Comparison of ENCODE assay signal across 20 mouse cellular contexts in genomic region chr3:146347311-146347710, GRCm38 (mm10). TPM values are rescaled to one million over a fixed set of nuclear protein-coding genes. Genes with fewer than 3 reads are reported as not detected.
DNase-seq lines count a peak whose midpoint lies in the region; ATAC-seq and TF ChIP-seq lines count a peak whose summit lies in the region.
"Had no signal": no experiment of that assay in that cellular context is flagged by ENCODE, and none has a peak within 500 bp of the region (broad histone marks: within the 10 kb centered on the region; RNA-seq: fewer than 3 reads in every experiment).

No protein-coding gene starts in this region.

- no peak overlapping the region for H3K27ac ChIP-seq in limb, embryonic 14.5 days (replicated peaks; ENCODE audit: low read depth, low read length)
- no peak overlapping the region for H3K27ac ChIP-seq in limb, embryonic 10.5 days
- no peak overlapping the region for H3K27ac ChIP-seq in midbrain, embryonic 11.5 days (ENCODE audit: low read depth, low read length)
- H3K27ac ChIP-seq in midbrain, postnatal 0 days (ENCODE audit: low read depth, low read length) = no peak overlapping the region

- no peak for ATAC-seq in limb, embryonic 14.5 days (ENCODE audit: low FRiP score, low read depth)
- ATAC-seq in midbrain, embryonic 11.5 days (ENCODE audit: low FRiP score) = no peak
- ATAC-seq in midbrain, postnatal 0 days (ENCODE audit: low FRiP score) = no peak
- ATAC-seq: activated CD4-positive, CD25-positive, alpha-beta regulatory T cell, adult 4 months; CD4-positive, CD25-positive, alpha-beta regulatory T cell, adult 4 months; Patski had no signal

- TF ChIP-seq CTCF in midbrain, postnatal 0 days (IDR thresholded peaks at IDR 0.05) = no peak

- no peaks in the 10 kb centered on the region for H3K27me3 ChIP-seq in limb, embryonic 14.5 days (ENCODE audit: control insufficient read depth, insufficient read depth, low read length)
- H3K27me3 ChIP-seq in limb, embryonic 10.5 days (ENCODE audit: low read depth, poor library complexity, severe bottlenecking) = no peaks in the 10 kb centered on the region
- no peaks in the 10 kb centered on the region for H3K27me3 ChIP-seq in midbrain, embryonic 11.5 days (ENCODE audit: control insufficient read depth, insufficient read depth, low read length)
- no peaks in the 10 kb centered on the region for H3K27me3 ChIP-seq in midbrain, postnatal 0 days (ENCODE audit: insufficient read depth, low read length)
- H3K27me3 ChIP-seq: Patski had no signal

- no peaks in the 10 kb centered on the region for H3K9me3 ChIP-seq in limb, embryonic 14.5 days (ENCODE audit: control insufficient read depth, low read length)
- H3K9me3 ChIP-seq in limb, embryonic 10.5 days (replicated peaks) = no peaks in the 10 kb centered on the region
- H3K9me3 ChIP-seq in midbrain, embryonic 11.5 days (ENCODE audit: control insufficient read depth, low read length) = no peaks in the 10 kb centered on the region
- no peaks in the 10 kb centered on the region for H3K9me3 ChIP-seq in midbrain, postnatal 0 days (ENCODE audit: low read length)
- H3K9me3 ChIP-seq: G1E had no signal

- H3K36me3 ChIP-seq in limb, embryonic 14.5 days (ENCODE audit: control insufficient read depth, insufficient read depth, low read length) = no peaks in the 10 kb centered on the region
- H3K36me3 ChIP-seq in limb, embryonic 10.5 days = no peaks in the 10 kb centered on the region
- no peaks in the 10 kb centered on the region for H3K36me3 ChIP-seq in midbrain, embryonic 11.5 days (ENCODE audit: control insufficient read depth, insufficient read depth, low read length)
- H3K36me3 ChIP-seq in midbrain, postnatal 0 days (ENCODE audit: insufficient read depth, low read length) = no peaks in the 10 kb centered on the region
- H3K36me3 ChIP-seq: G1E had no signal

- no peak overlapping the region for H3K9ac ChIP-seq in limb, embryonic 14.5 days (ENCODE audit: low read depth, low read length, severe bottlenecking)
- no peak overlapping the region for H3K9ac ChIP-seq in midbrain, embryonic 11.5 days (ENCODE audit: low read length)
- no peak overlapping the region for H3K9ac ChIP-seq in midbrain, postnatal 0 days (replicated peaks; ENCODE audit: low read length, poor library complexity, severe bottlenecking)

- H3K4me3 ChIP-seq in limb, embryonic 14.5 days (replicated peaks; ENCODE audit: low read length) = no peak overlapping the region
- H3K4me3 ChIP-seq in limb, embryonic 10.5 days = no peak overlapping the region
- no peak overlapping the region for H3K4me3 ChIP-seq in midbrain, embryonic 11.5 days (ENCODE audit: low read depth, low read length)
- no peak overlapping the region for H3K4me3 ChIP-seq in midbrain, postnatal 0 days (ENCODE audit: low read depth, low read length)

- TF ChIP-seq POLR2A in limb, embryonic 14.5 days (IDR thresholded peaks at IDR 0.05; ENCODE audit: borderline replicate concordance, extremely low read depth, insufficient read depth, insufficient read length) = no peak

- no peak overlapping the region for H3K4me2 ChIP-seq in limb, embryonic 14.5 days (replicated peaks; ENCODE audit: low read depth, low read length, severe bottlenecking)
- no peak overlapping the region for H3K4me2 ChIP-seq in midbrain, embryonic 11.5 days
- no peak overlapping the region for H3K4me2 ChIP-seq in midbrain, postnatal 0 days (ENCODE audit: low read depth, low read length, poor library complexity, severe bottlenecking)

- WGBS in limb, embryonic 14.5 days = 70% methylated on average over 3 of the region's 3 CpGs
- WGBS in limb, embryonic 10.5 days = 69% methylated on average over 3 of the region's 3 CpGs
- WGBS in midbrain, embryonic 11.5 days = 77% methylated on average over 3 of the region's 3 CpGs
- WGBS in midbrain, postnatal 0 days = 84% methylated on average over 3 of the region's 3 CpGs

- DNase-seq in heart, adult 11 months = peak; percentile 75
- no peak for DNase-seq in heart, adult 8-10 months (ENCODE audit: low spot score)
- peak; percentile 1 for DNase-seq in limb, embryonic 14.5 days (ENCODE audit: low spot score)
- DNase-seq in limb, embryonic 10.5 days (ENCODE audit: low spot score) = no peak
- DNase-seq in midbrain, embryonic 11.5 days (ENCODE audit: low spot score, missing footprints) = peak; percentile 57
- no peak for DNase-seq in midbrain, postnatal 0 days (ENCODE audit: low spot score)
- DNase-seq: adrenal gland, adult 2 months; adrenal gland, adult 8-10 months; adrenal gland, postnatal 10 days; adrenal gland, postnatal 14 days; adrenal gland, postnatal 25 days; adrenal gland, postnatal 36 days; B cell, adult 2 months; cerebellum, adult 11 months; cerebellum, adult 11-12 months; cerebellum, adult 18-20 months had no signal

- peaks cover 3% of the 10 kb centered on the region; the same call in 1 of the 2 replicates for H3K4me1 ChIP-seq in limb, embryonic 14.5 days (ENCODE audit: control insufficient read depth, insufficient read depth, low read length)
- H3K4me1 ChIP-seq in limb, embryonic 10.5 days = peaks cover 5% of the 10 kb centered on the region; the same call in 1 of the 2 replicates
- H3K4me1 ChIP-seq in midbrain, embryonic 11.5 days (ENCODE audit: control insufficient read depth, insufficient read depth, low read length) = peaks cover 2% of the 10 kb centered on the region; the same call in 1 of the 2 replicates
- peaks cover 3% of the 10 kb centered on the region for H3K4me1 ChIP-seq in midbrain, postnatal 0 days (ENCODE audit: insufficient read depth, low read length)

RNA-seq across cellular contexts. Expression of gene Ssx2ip, which starts 57.1 kb away (rescaled TPM):
- 10 to 100 TPM; 13.1 to 17.5 (median 15.3) TPM for total RNA-seq in heart, adult 8-10 months (2022)
- polyA plus RNA-seq in limb, embryonic 14.5 days (2012; rRNA removed) = 9.1 and 12.2 TPM in 2 replicates
- 28.6 and 32.6 TPM in 2 replicates for polyA plus RNA-seq in limb, embryonic 14.5 days (2014; fragmentation: Nextera tagmentation; extraction: Ambion mirVana)
- polyA plus RNA-seq in limb, embryonic 10.5 days (2016; fragmentation: Nextera tagmentation; extraction: Ambion mirVana) = 20.1 and 23.0 TPM in 2 replicates
- 31.0 and 33.5 TPM in 2 replicates for polyA plus RNA-seq in midbrain, embryonic 11.5 days (2014; fragmentation: Nextera tagmentation; extraction: Ambion mirVana)
- total RNA-seq in midbrain, postnatal 0 days (2014; rRNA removed) = 26.3 and 32.7 TPM in 2 replicates
- 19.4 and 19.8 TPM in 2 replicates for polyA plus RNA-seq in midbrain, postnatal 0 days (2015; fragmentation: Nextera tagmentation; extraction: Ambion mirVana)

Comparison
In these comparisons a context has a peak if more than half of its experiments do, and no peak if none do; other contexts are left out.
1. DNase-seq: peak in heart, adult 11 months (single experiment), limb, embryonic 14.5 days (single experiment) and midbrain, embryonic 11.5 days (single experiment); none in heart, adult 8-10 months (single experiment), limb, embryonic 10.5 days (single experiment) and midbrain, postnatal 0 days (single experiment).